Mouse (Mus musculus) urinary bladder, adult 18-20 months (tissue): ENCODE measurements around the gene Tmem232.
"Not testable (repeated sequence)": the region's sequence is repeated elsewhere in the genome, so short reads cannot be mapped to it uniquely, and the experiment has no call there.

Source experiments
- DNase-seq, 2 experiments: peaks; one replicate each; pipeline ENCODE4 v3.0.0; 2022; ENCODE audit warnings: low spot score in 2 of 2, mixed read lengths in 2 of 2

Tmem232 gene

DNA sequence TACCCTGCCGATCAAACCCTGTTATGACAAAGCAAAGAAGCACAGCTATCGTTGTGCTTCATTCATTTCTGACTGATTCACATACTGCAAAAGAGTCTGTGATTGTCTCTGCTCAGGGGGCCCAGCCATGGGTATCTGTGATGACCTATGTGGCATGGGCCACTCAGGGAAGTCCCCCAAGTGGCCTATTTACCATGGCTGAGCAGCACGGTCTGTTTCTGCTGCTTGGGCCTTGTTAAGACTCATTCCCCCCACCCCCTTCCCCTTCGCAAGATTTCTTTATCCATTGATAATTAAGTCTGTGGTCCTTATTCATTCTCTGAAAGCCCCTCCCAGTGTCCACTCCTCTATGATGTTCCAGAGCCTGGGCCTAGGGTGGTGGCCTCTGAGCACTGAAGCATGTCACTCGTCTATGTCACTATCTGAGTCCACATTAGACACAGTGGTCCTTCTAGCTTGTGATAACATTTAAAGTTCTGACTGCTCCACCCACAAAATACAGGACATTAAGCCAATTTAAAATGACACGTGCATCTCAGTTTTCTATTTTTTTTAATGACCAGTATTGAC, 315.1 kb downstream of the Tmem232 start:
- DNase-seq, result no peak

DNA sequence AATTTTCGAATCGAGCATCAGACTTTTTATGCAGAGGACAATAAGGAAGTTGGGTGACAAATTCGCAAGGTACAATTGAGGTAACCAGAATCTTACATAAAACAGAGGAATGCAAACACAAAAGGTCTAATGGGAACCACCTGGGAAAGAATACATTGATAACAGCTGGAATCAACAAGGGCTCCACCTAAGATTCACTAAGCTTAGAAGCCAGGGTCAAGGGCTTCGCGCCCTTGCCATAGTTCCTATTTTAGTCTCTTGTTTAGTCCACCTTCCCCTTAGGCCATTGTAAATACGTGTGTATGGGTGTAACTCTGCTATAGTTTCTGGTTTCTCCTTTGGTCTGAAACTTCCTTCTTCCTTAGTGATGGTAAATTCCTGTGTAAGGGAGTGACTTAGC, 318.9 kb downstream of the Tmem232 start:
- DNase-seq, result not testable (repeated sequence)
